Mouse (Mus musculus): ENCODE data around the gene Bod1l.

- TF ChIP-seq POLR2A (IDR thresholded peaks at IDR 0.05; ENCODE audit: low read depth, low read length): no peak
- no peak for TF ChIP-seq CTCF (conservative IDR thresholded peaks at IDR 0.05; ENCODE audit: insufficient read depth, insufficient read length, low read depth, low read length)
Observed at GRCm38 (mm10) chr5:41775273-41775672, 68.8 kb downstream of the Bod1l start.
